Mouse (Mus musculus): ENCODE measurements around the gene Kif2a. TPM values are rescaled to one million over a fixed set of nuclear protein-coding genes. Genes with fewer than 3 reads are reported as not detected.

Kif2a gene
- 20.2 and 22.4 TPM in 2 replicates for polyA plus RNA-seq (2015; fragmentation: Nextera tagmentation; extraction: Ambion mirVana)

- Histone ChIP-seq H3K4me3 (peak within 1 kb of the TSS; percentile 93), H3K9me3 (0 out of 2 replicates have a peak, but pooled peaks cover 5% of the 10 kb centered on the region), H3K36me3 (peaks cover 5% of the 10 kb centered on the region; the same call in 1 of the 2 replicates), H3K27ac (peak within 1 kb of the TSS; percentile 96), H3K9ac (peak within 1 kb of the TSS; percentile 91), H3K27me3 (no peaks in the 10 kb centered on the region), H3K4me1 (peaks cover 18% of the 10 kb centered on the region), H3K4me2 (replicated peaks) (peak within 1 kb of the TSS; percentile 77)
- peak; percentile 70 for ATAC-seq (ENCODE audit: low FRiP score, low read depth)
- under 1% methylated on average over 75 of the region's 87 CpGs for WGBS
Observed at GRCm38 (mm10) chr13:107021461-107022265, at the start of gene Kif2a. Gene Kif2a (minus strand): TSS chr13:107022126.

- Histone ChIP-seq H3K9ac (no peak overlapping the region), H3K4me2 (replicated peaks) (no peak overlapping the region), H3K4me3 (no peak overlapping the region), H3K36me3 (no peaks in the 10 kb centered on the region), H3K27ac (no peak overlapping the region), H3K27me3 (no peaks in the 10 kb centered on the region), H3K9me3 (no peaks in the 10 kb centered on the region), H3K4me1 (peaks cover 13% of the 10 kb centered on the region)
- 100% methylated on average over 1 of the region's 1 CpGs for WGBS
- ATAC-seq (ENCODE audit: low FRiP score, low read depth) = no peak
Observed at GRCm38 (mm10) chr13:107069061-107069460, 47.1 kb upstream of the Kif2a start.

DNA sequence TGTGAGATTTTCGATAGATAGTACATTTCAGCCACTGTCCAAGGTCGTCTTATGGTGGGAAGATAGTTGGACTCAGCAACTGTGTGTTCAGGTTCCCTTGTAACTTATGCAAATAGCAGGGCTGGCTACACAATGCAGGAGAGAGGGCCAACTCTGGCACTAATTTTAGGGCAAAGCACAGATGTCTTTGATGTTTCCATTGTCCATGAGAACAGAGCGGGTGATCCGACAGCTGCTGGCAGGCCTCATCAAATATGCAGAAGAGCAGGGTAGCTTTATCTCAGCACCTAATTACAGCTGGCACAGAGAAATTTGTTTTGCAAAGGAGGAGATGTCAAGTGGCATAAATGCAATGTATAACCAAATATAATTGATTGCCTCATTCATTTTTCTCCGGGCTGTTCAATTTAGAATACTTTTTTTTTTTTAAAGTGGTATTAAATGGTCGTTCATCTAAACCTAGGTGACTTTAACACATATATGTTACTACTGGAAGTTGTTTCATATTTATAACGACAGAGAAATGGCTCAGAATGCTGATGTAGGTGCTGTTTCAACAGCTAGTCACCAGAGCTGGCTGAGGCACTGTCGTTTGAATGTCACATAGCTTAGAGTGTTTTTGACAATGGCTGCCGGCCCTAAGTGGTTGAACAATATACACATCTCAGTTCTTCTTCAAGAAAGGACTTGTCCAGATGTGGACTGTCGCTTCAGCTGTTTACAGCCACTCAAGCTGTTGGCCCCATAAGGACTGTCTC, 43.4 kb upstream of the Kif2a start:
- Histone ChIP-seq H3K27ac (no peak overlapping the region), H3K36me3 (no peaks in the 10 kb centered on the region), H3K4me3 (no peak overlapping the region), H3K9ac (no peak overlapping the region), H3K9me3 (no peaks in the 10 kb centered on the region), H3K4me2 (replicated peaks) (no peak overlapping the region), H3K4me1 (no peaks in the 10 kb centered on the region), H3K27me3 (no peaks in the 10 kb centered on the region)
- WGBS = 75% methylated on average over 10 of the region's 10 CpGs
- ATAC-seq (ENCODE audit: low FRiP score, low read depth) = no peak

DNA sequence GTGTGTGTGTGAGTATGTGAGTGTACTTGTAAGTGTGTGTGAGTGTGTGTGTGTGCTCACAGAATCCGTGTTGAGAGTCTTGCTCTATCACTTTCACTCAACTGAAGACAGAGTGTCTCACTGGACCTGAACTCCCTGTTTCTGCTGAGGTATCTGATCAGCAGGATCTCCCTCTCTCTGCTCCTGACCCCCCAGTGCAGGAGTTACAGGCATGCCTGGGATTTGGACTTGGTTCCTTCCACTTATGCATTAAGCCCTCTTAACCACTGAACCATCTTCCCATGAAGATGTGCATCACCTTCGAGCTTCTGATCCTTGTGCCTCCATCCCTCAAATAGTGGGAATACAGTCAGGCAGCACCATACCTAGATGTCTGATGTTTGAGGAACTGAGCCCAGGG, 42.3 kb upstream of the Kif2a start:
- H3K4me1 ChIP-seq = peaks cover 7% of the 10 kb centered on the region; the same call in 1 of the 2 replicates
- H3K9me3 ChIP-seq = no peaks in the 10 kb centered on the region
- no peak; the same call in 1 of the 2 replicates for ATAC-seq (ENCODE audit: low FRiP score, low read depth)
- no peaks in the 10 kb centered on the region for H3K27me3 ChIP-seq
- no peak overlapping the region for H3K9ac ChIP-seq
- H3K27ac ChIP-seq = no peak overlapping the region
- no peak overlapping the region for H3K4me3 ChIP-seq
- no peaks in the 10 kb centered on the region for H3K36me3 ChIP-seq
- WGBS = 80% methylated on average over 2 of the region's 2 CpGs
- no peak overlapping the region for H3K4me2 ChIP-seq (replicated peaks)

GRCm38 (mm10) chr13:107063115-107063807, 41.3 kb upstream of the Kif2a start:
- no peaks in the 10 kb centered on the region for H3K27me3 ChIP-seq
- no peak overlapping the region for H3K4me2 ChIP-seq (replicated peaks)
- H3K4me1 ChIP-seq = peaks cover 7% of the 10 kb centered on the region; the same call in 1 of the 2 replicates
- no peaks in the 10 kb centered on the region for H3K9me3 ChIP-seq
- 56% methylated on average over 7 of the region's 7 CpGs for WGBS
- no peaks in the 10 kb centered on the region for H3K36me3 ChIP-seq
- no peak overlapping the region for H3K4me3 ChIP-seq
- ATAC-seq (ENCODE audit: low FRiP score, low read depth) = no peak
- H3K9ac ChIP-seq = no peak overlapping the region
- H3K27ac ChIP-seq = no peak overlapping the region

DNA sequence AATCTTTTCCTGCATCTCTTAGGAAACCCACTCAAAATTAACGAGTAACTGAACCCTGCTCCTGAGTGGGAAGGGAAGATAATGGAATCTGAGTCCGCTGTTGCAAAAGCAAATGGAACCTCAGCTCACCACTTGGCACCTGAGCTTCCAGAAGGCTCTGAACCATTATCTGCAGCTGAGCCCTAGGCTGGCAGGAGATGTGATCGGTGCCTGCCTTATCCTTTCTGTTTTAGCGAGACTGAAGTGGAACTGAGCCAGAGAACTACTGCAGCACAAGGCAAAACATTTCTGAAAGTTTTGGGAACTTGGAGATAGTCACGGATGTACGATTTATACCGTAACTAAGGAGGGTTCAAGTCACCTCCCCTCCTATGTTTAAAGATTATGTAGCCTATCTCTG, 38.2 kb upstream of the Kif2a start:
- no peak overlapping the region for H3K9ac ChIP-seq
- no peaks in the 10 kb centered on the region for H3K9me3 ChIP-seq
- no peak overlapping the region for H3K4me2 ChIP-seq (replicated peaks)
- peak; percentile 20; the same call in 1 of the 2 replicates for ATAC-seq (ENCODE audit: low FRiP score, low read depth)
- 64% methylated on average over 7 of the region's 7 CpGs for WGBS
- no peaks in the 10 kb centered on the region for H3K36me3 ChIP-seq
- peaks cover 7% of the 10 kb centered on the region; the same call in 1 of the 2 replicates for H3K4me1 ChIP-seq
- no peaks in the 10 kb centered on the region for H3K27me3 ChIP-seq
- H3K27ac ChIP-seq = no peak overlapping the region
- H3K4me3 ChIP-seq = no peak overlapping the region

DNA sequence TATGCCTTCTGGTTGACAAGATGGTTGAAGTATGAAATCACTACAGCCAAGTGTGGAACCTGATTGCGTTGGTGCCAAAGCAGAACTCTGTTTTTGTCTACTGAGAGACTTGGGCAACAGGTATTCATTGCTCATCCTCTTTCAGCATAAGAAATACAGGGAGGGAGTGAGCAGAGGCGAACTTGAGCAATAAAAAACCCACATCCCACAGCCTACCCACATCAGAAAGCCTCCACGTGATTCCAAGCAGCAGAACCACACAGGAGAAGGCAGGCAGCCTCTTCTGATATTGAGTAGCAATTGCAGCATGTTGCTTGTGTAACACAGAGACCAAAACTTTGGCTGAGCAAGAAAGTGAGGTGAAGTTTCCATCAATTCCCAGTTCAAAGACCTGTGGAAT, 37.5 kb upstream of the Kif2a start:
- Histone ChIP-seq H3K4me3 (no peak overlapping the region), H3K36me3 (no peaks in the 10 kb centered on the region), H3K4me1 (peaks cover 7% of the 10 kb centered on the region; the same call in 1 of the 2 replicates), H3K27ac (no peak overlapping the region), H3K27me3 (no peaks in the 10 kb centered on the region), H3K9ac (no peak overlapping the region), H3K4me2 (replicated peaks) (no peak overlapping the region), H3K9me3 (no peaks in the 10 kb centered on the region)
- WGBS = 70% methylated on average over 3 of the region's 3 CpGs
- no peak for ATAC-seq (ENCODE audit: low FRiP score, low read depth)

- Histone ChIP-seq H3K4me1 (peaks cover 7% of the 10 kb centered on the region; the same call in 1 of the 2 replicates), H3K9ac (no peak overlapping the region), H3K4me3 (no peak overlapping the region), H3K4me2 (replicated peaks) (no peak overlapping the region), H3K9me3 (no peaks in the 10 kb centered on the region), H3K27me3 (no peaks in the 10 kb centered on the region), H3K36me3 (no peaks in the 10 kb centered on the region), H3K27ac (no peak overlapping the region)
- 56% methylated on average over 4 of the region's 4 CpGs for WGBS
- no peak for ATAC-seq (ENCODE audit: low FRiP score, low read depth)
Observed at GRCm38 (mm10) chr13:107056318-107056717, 34.4 kb upstream of the Kif2a start.

DNA sequence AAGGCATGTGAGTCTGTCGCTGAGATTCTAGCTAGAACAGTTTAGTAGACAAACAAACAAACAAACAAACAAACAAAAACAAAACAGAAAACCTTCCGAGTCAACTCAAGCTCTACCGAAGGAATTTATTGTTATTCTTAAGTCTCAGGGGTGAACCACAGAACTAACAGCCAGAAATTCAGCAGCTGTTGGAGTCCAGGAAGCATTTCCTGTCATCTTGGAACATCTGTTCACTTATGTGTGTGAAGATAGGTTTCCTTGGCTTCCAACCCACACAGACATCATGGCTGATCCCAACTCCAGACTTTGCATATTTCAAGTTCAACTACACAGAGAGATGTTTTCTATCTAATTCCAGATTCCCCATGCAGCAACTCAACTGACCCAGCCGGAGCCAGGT, 32.6 kb upstream of the Kif2a start:
- no peak overlapping the region for H3K4me3 ChIP-seq
- 60% methylated on average over 4 of the region's 4 CpGs for WGBS
- H3K36me3 ChIP-seq = no peaks in the 10 kb centered on the region
- no peak overlapping the region for H3K4me2 ChIP-seq (replicated peaks)
- no peaks in the 10 kb centered on the region for H3K27me3 ChIP-seq
- no peak overlapping the region for H3K9ac ChIP-seq
- H3K4me1 ChIP-seq = no peaks in the 10 kb centered on the region
- no peaks in the 10 kb centered on the region for H3K9me3 ChIP-seq
- no peak overlapping the region for H3K27ac ChIP-seq
- no peak for ATAC-seq (ENCODE audit: low FRiP score, low read depth)

DNA sequence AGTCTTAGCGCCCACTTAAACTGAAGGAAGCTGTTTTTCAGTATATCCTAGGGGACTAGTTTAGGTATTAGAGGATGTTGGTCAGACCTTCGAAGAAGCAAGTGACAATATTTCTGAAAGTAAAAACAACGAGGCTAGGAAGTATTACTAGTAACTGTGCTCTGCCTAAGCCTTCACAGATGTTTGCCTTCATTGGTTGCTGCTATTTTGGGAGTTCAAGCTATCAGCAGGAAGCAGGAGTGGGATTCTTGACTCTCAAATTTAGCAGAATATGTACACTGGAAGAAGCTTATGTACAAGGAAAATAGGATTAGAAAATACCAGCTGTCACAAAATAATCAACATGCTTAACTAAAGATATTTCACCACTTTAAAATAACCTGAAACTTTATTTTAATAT, 29.4 kb upstream of the Kif2a start:
- H3K9ac ChIP-seq = no peak overlapping the region
- H3K4me1 ChIP-seq = no peaks in the 10 kb centered on the region
- H3K27ac ChIP-seq = no peak overlapping the region
- ATAC-seq (ENCODE audit: low FRiP score, low read depth) = no peak
- H3K9me3 ChIP-seq = no peaks in the 10 kb centered on the region
- no peak overlapping the region for H3K4me2 ChIP-seq (replicated peaks)
- H3K4me3 ChIP-seq = no peak overlapping the region
- no peaks in the 10 kb centered on the region for H3K36me3 ChIP-seq
- no peaks in the 10 kb centered on the region for H3K27me3 ChIP-seq
- WGBS = 69% methylated on average over 3 of the region's 3 CpGs

DNA sequence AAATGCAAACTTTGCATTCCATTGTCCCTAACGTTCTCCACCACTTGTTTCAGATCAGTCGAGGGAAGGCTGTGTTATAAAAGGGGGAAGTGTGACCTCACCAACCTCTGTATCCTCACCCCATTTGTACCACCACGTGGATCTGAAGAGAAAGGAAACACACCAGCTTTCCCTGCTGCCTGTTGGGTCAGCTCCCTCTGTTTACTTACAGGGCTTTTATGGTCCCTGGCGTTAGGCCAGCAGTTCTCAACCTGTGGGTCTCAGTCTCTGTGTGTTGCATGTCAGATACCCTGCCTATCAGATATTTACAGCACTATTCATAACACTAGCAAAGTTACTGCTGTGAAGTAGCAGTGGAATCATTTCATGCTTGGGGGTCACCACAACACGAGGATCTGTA, 22.3 kb upstream of the Kif2a start:
- H3K27me3 ChIP-seq = no peaks in the 10 kb centered on the region
- WGBS = 18% methylated on average over 5 of the region's 5 CpGs
- no peak overlapping the region for H3K4me2 ChIP-seq (replicated peaks)
- no peak overlapping the region for H3K4me3 ChIP-seq
- H3K9me3 ChIP-seq = no peaks in the 10 kb centered on the region
- H3K27ac ChIP-seq = no peak overlapping the region
- no peaks in the 10 kb centered on the region for H3K36me3 ChIP-seq
- H3K9ac ChIP-seq = no peak overlapping the region
- 0 out of 2 replicates have a peak, but pooled peaks cover 2% of the 10 kb centered on the region for H3K4me1 ChIP-seq
- no peak; the same call in 1 of the 2 replicates for ATAC-seq (ENCODE audit: low FRiP score, low read depth)

DNA sequence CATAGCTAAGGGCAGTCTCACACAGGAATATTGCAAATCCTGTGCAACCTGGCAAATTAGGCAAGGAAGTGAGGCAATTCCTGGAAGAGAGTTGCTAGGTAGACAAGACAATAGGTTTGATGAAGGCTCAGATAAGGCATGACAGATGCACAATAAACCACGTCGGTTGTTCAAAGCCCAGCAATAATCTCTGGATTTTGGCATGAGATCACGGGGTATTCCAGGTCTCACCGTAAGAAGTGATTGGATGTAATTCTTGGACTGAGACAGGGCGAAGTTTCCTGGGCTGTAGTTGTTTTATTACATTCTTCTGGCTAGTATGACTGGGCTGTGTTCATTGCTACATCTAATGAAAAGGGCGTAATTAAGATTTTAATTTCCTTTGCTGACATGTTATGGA, 20.6 kb upstream of the Kif2a start:
- Histone ChIP-seq H3K4me1 (0 out of 2 replicates have a peak, but pooled peaks cover 2% of the 10 kb centered on the region), H3K27ac (no peak overlapping the region)
- no peak for ATAC-seq (ENCODE audit: low FRiP score, low read depth)

More for the DNA sequence above, 20.6 kb upstream of the Kif2a start:
- Histone ChIP-seq H3K27me3 (no peaks in the 10 kb centered on the region), H3K4me2 (replicated peaks) (no peak overlapping the region), H3K9ac (no peak overlapping the region), H3K9me3 (no peaks in the 10 kb centered on the region), H3K36me3 (no peaks in the 10 kb centered on the region), H3K4me3 (no peak overlapping the region)
- 71% methylated on average over 6 of the region's 6 CpGs for WGBS
